30 mouse cellular contexts compared by ENCODE assay signal in the genomic region with DNA sequence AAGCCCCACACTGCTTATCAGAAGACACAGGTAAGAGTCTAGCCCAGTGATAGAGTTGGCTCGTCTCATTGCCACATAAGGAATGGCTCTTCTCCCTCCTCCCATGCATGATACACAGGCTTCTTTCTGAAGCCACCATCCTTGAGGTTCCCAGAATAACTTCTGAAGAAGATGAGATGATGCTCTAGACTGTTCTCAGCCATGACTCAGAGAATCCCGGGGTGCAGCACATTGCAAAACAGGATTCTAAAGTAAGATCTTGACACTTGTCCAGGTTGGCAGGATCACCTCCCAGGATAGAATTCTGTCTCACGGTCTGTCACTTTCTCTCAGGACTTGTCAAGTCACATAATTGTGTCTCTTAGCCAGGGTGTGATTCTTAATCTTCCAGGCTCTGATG.
DNase-seq lines count a peak whose midpoint lies in the region; ATAC-seq and TF ChIP-seq lines count a peak whose summit lies in the region.
"Had no signal": no experiment of that assay in that cellular context is flagged by ENCODE, and none has a peak within 500 bp of the region (broad histone marks: within the 10 kb centered on the region; RNA-seq: fewer than 3 reads in every experiment).

No protein-coding gene starts in this region.

- no peak overlapping the region for H3K9ac ChIP-seq in forebrain, embryonic 14.5 days (ENCODE audit: low read length)
- no peak overlapping the region for H3K9ac ChIP-seq in kidney, embryonic 16.5 days (replicated peaks; ENCODE audit: low read length)
- H3K9ac ChIP-seq: embryonic facial prominence, embryonic 15.5 days; forebrain, embryonic 13.5 days; hindbrain, embryonic 13.5 days; limb, embryonic 15.5 days; liver, embryonic 13.5 days; midbrain, embryonic 13.5 days; neural tube, embryonic 13.5 days had no signal

- peak; percentile 18 for DNase-seq in left cerebral cortex, adult 11 months (ENCODE audit: low spot score)
- no peak for DNase-seq in left cerebral cortex, adult 2 months (ENCODE audit: extremely low spot score in 1 of 2, low spot score in 2 of 2)
- DNase-seq in brain, adult 2 months (ENCODE audit: low read depth, low spot score), result peak; percentile 79
- DNase-seq in frontal cortex, postnatal 36 days (ENCODE audit: low spot score in 2 of 2), result peak; percentile 13 to 48
- DNase-seq in right cerebral cortex, postnatal 36 days (ENCODE audit: low spot score in 2 of 2), result peak; percentile 4 to 30
- DNase-seq in forebrain, embryonic 14.5 days (ENCODE audit: low spot score), result no peak
- DNase-seq: adrenal gland, postnatal 14 days; cerebellum, postnatal 25 days; gastrocnemius, postnatal 25 days; heart, adult 11 months; heart, postnatal 36 days; kidney, adult 9 months; kidney, postnatal 14 days; liver, embryonic 13.5 days; lung, adult 18-20 months; thymus, postnatal 4 days had no signal

- H3K9me3 ChIP-seq in forebrain, embryonic 14.5 days (replicated peaks; ENCODE audit: control insufficient read depth, low read length), result no peaks in the 10 kb centered on the region
- no peaks in the 10 kb centered on the region for H3K9me3 ChIP-seq in kidney, embryonic 16.5 days (ENCODE audit: low read length)
- H3K9me3 ChIP-seq: embryonic facial prominence, embryonic 10.5 days; embryonic facial prominence, embryonic 15.5 days; forebrain, embryonic 13.5 days; hindbrain, embryonic 13.5 days; limb, embryonic 10.5 days; limb, embryonic 15.5 days; liver, embryonic 13.5 days; midbrain, embryonic 13.5 days; neural tube, embryonic 13.5 days had no signal

- H3K4me3 ChIP-seq in left cerebral cortex, adult 2 months, result no peak overlapping the region
- H3K4me3 ChIP-seq in forebrain, embryonic 14.5 days (ENCODE audit: low read depth, low read length), result no peak overlapping the region
- H3K4me3 ChIP-seq in kidney, embryonic 16.5 days (ENCODE audit: low read length), result no peak overlapping the region
- H3K4me3 ChIP-seq: embryonic facial prominence, embryonic 10.5 days; embryonic facial prominence, embryonic 15.5 days; forebrain, embryonic 13.5 days; hindbrain, embryonic 13.5 days; limb, embryonic 10.5 days; limb, embryonic 15.5 days; liver, embryonic 13.5 days; midbrain, embryonic 13.5 days; neural tube, embryonic 13.5 days had no signal

- no peaks in the 10 kb centered on the region for H3K4me1 ChIP-seq in forebrain, embryonic 14.5 days (ENCODE audit: control insufficient read depth, insufficient read depth, low read length)
- no peaks in the 10 kb centered on the region for H3K4me1 ChIP-seq in kidney, embryonic 16.5 days (ENCODE audit: insufficient read depth, low read length)
- H3K4me1 ChIP-seq: embryonic facial prominence, embryonic 10.5 days; embryonic facial prominence, embryonic 15.5 days; forebrain, embryonic 13.5 days; hindbrain, embryonic 13.5 days; limb, embryonic 10.5 days; limb, embryonic 15.5 days; liver, embryonic 13.5 days; midbrain, embryonic 13.5 days; neural tube, embryonic 13.5 days had no signal

- intact Hi-C loops in left cerebral cortex, adult 2 months (cut with DNase I), result loop anchor here (5.0 kb wide), 1 partner anchor 274 kb away; no protein-coding TSS in a partner anchor

- no peak for ATAC-seq in forebrain, embryonic 14.5 days
- ATAC-seq in kidney, embryonic 16.5 days (ENCODE audit: low FRiP score, low TSS enrichment), result no peak
- ATAC-seq: CD4-positive, CD25-positive, alpha-beta regulatory T cell, adult 4 months; forebrain, embryonic 13.5 days; intestine, postnatal 0 days; lung, postnatal 0 days; midbrain, embryonic 13.5 days had no signal

- H3K36me3 ChIP-seq in forebrain, embryonic 14.5 days (ENCODE audit: control insufficient read depth, insufficient read depth, low read length), result no peaks in the 10 kb centered on the region
- H3K36me3 ChIP-seq in kidney, embryonic 16.5 days (ENCODE audit: insufficient read depth, low read length), result no peaks in the 10 kb centered on the region
- H3K36me3 ChIP-seq: embryonic facial prominence, embryonic 10.5 days; embryonic facial prominence, embryonic 15.5 days; hindbrain, embryonic 13.5 days; limb, embryonic 10.5 days; limb, embryonic 15.5 days; liver, embryonic 13.5 days; midbrain, embryonic 13.5 days; neural tube, embryonic 13.5 days had no signal

- no peak for TF ChIP-seq CTCF in left cerebral cortex, adult 2 months (IDR thresholded peaks at IDR 0.05)

- no peaks in the 10 kb centered on the region for H3K27me3 ChIP-seq in forebrain, embryonic 14.5 days (replicated peaks; ENCODE audit: control insufficient read depth, insufficient read depth, low read length)
- H3K27me3 ChIP-seq in kidney, embryonic 16.5 days (ENCODE audit: insufficient read depth, low read length), result peaks cover 10% of the 10 kb centered on the region; the same call in 1 of the 2 replicates
- H3K27me3 ChIP-seq: forebrain, embryonic 13.5 days; limb, embryonic 15.5 days; liver, embryonic 13.5 days had no signal

- H3K27ac ChIP-seq in left cerebral cortex, adult 2 months, result no peak overlapping the region
- H3K27ac ChIP-seq in forebrain, embryonic 14.5 days (ENCODE audit: low read depth, low read length), result no peak overlapping the region
- no peak overlapping the region for H3K27ac ChIP-seq in kidney, embryonic 16.5 days (ENCODE audit: low read length)
- H3K27ac ChIP-seq: embryonic facial prominence, embryonic 10.5 days; embryonic facial prominence, embryonic 15.5 days; forebrain, embryonic 13.5 days; hindbrain, embryonic 13.5 days; limb, embryonic 10.5 days; limb, embryonic 15.5 days; liver, embryonic 13.5 days; macrophage; midbrain, embryonic 13.5 days; neural tube, embryonic 13.5 days had no signal

- WGBS in forebrain, embryonic 14.5 days, result 88% methylated on average over 3 of the region's 3 CpGs
- WGBS in kidney, embryonic 16.5 days, result 82% methylated on average over 3 of the region's 3 CpGs

- no peak overlapping the region for H3K4me2 ChIP-seq in forebrain, embryonic 14.5 days (ENCODE audit: low read length)
- no peak overlapping the region for H3K4me2 ChIP-seq in kidney, embryonic 16.5 days (replicated peaks; ENCODE audit: low read depth, low read length)
- H3K4me2 ChIP-seq: embryonic facial prominence, embryonic 15.5 days; forebrain, embryonic 13.5 days; heart, embryonic 11.5 days; hindbrain, embryonic 13.5 days; limb, embryonic 15.5 days; liver, embryonic 13.5 days; midbrain, embryonic 13.5 days; neural tube, embryonic 13.5 days had no signal

Comparison
In these comparisons a context has a peak if more than half of its experiments do, and no peak if none do; other contexts are left out.
1. DNase-seq: peak in left cerebral cortex, adult 11 months (single experiment), brain, adult 2 months (single experiment), frontal cortex, postnatal 36 days (2 of 2) and right cerebral cortex, postnatal 36 days (2 of 2); none in left cerebral cortex, adult 2 months (0 of 2) and forebrain, embryonic 14.5 days (single experiment).